Mouse (Mus musculus) spleen, adult 2 months (tissue): ENCODE data around the gene Hoxb5. TPM values are rescaled to one million over a fixed set of nuclear protein-coding genes. Genes with fewer than 3 reads are reported as not detected.
A peak's percentile ranks its signal among the peaks of the same experiment; 100 is the strongest.

ENCODE experiments used
- DNase-seq, 2 experiments: peaks; one replicate each; pipeline versions ENCODE4 v3.0.0 to v3.0.0-alpha.2; 2012 to 2021; ENCODE audit warnings: low spot score in 2 of 2, low read depth in 1 of 2
- H3K27ac ChIP-seq: fragments of 200-500 bp; 2 replicates; pipeline ENCODE4 v1.5.1; 2012; ENCODE audit warnings: low read length, inconsistent platforms; ENCODE audit not compliant: insufficient read depth
- H3K27me3 ChIP-seq: fragments of 200-500 bp; 2 replicates; pipeline ENCODE4 v1.6.1; 2012; ENCODE audit warnings: mild to moderate bottlenecking, moderate library complexity, low read length, inconsistent platforms; ENCODE audit not compliant: control insufficient read depth, insufficient read depth
- H3K36me3 ChIP-seq: fragments of 200-500 bp; 2 replicates; pipeline ENCODE4 v1.6.1; 2012; ENCODE audit warnings: mild to moderate bottlenecking, low read length, inconsistent platforms; ENCODE audit not compliant: control insufficient read depth, insufficient read depth
- H3K4me1 ChIP-seq: fragments of 200-500 bp; 2 replicates; pipeline ENCODE4 v1.6.1; 2011; ENCODE audit warnings: inconsistent platforms; ENCODE audit not compliant: control insufficient read depth, insufficient read depth, insufficient read length
- H3K4me3 ChIP-seq: fragments of 200-500 bp; 2 replicates; pipeline ENCODE4 v1.5.1; 2011; ENCODE audit warnings: mild to moderate bottlenecking, inconsistent platforms; ENCODE audit not compliant: insufficient read depth, insufficient read length; ENCODE audit errors: extremely low read depth
- CTCF ChIP-seq: fragments of 200-500 bp; IDR thresholded peaks from 2 replicates; pipeline ENCODE4 v1.5.1; 2011; ENCODE audit warnings: mild to moderate bottlenecking, inconsistent platforms; ENCODE audit not compliant: insufficient read depth, insufficient read length, insufficient replicate concordance; ENCODE audit errors: extremely low read depth
- POLR2A ChIP-seq: fragments of 200-500 bp; IDR thresholded peaks from 2 replicates; pipeline ENCODE4 v1.6.1; 2011; ENCODE audit warnings: low read depth, low read length, inconsistent platforms
- WGBS: fragments of 180-500 bp; shearing (Covaris S2); methylation state at CpG from one replicate; pipeline ENCODE4 v1.1.7; 2018; 5-methylcytosine and 5-hydroxymethylcytosine counted together
- polyA plus RNA-seq: library from polyadenylated mRNA; depleted of rRNA; stranded (reverse); fragments of >200 nt; gene quantifications from 2 replicates; pipeline ENCODE4 v1.2.3, GENCODE M21; 2012

Hoxb5 gene
- polyA plus RNA-seq, 1 experiment: 0.37 TPM

GRCm38 (mm10) chr11:96316696-96317607 is 13.8 kb downstream of the Hoxb5 start:
- Histone ChIP-seq H3K27ac (no peak overlapping the region), H3K36me3 (no peaks in the 10 kb centered on the region), H3K4me1 (peaks cover 8% of the 10 kb centered on the region), H3K4me3 (no peak overlapping the region), H3K27me3 (peaks cover 16% of the 10 kb centered on the region)
- TF ChIP-seq CTCF (no peak), POLR2A (no peak)
- WGBS: 84% methylated on average over 18 of the region's 18 CpGs
- DNase-seq: no peak

- no peak for TF ChIP-seq CTCF
- TF ChIP-seq POLR2A: no peak
- H3K27ac ChIP-seq: peak within 1 kb of the TSS; percentile 74
- H3K27me3 ChIP-seq: peaks cover 13% of the 10 kb centered on the region
- peaks cover 8% of the 10 kb centered on the region for H3K4me1 ChIP-seq
- peak within 1 kb of the TSS; percentile 63 for H3K4me3 ChIP-seq
- DNase-seq: no peak
- WGBS: 35% methylated on average over 28 of the region's 28 CpGs
- no peaks in the 10 kb centered on the region for H3K36me3 ChIP-seq
Observed at GRCm38 (mm10) chr11:96317608-96318367, 14.7 kb downstream of the Hoxb5 start, which contains the start of gene Hoxb4. Gene Hoxb4, plus strand, starts transcription at chr11:96318267.

- Histone ChIP-seq H3K36me3 (no peaks in the 10 kb centered on the region), H3K27ac (peak overlapping the region; percentile 74), H3K4me1 (peaks cover 8% of the 10 kb centered on the region), H3K27me3 (peaks cover 13% of the 10 kb centered on the region), H3K4me3 (peak overlapping the region; percentile 63)
- peak; percentile 30 to 68 for DNase-seq
- under 1% methylated on average over 45 of the region's 45 CpGs for WGBS
- TF ChIP-seq CTCF: no peak
- TF ChIP-seq POLR2A: peak; percentile 15; the same call in 1 of the 2 replicates
Observed at GRCm38 (mm10) chr11:96318368-96319070, 15.4 kb downstream of the Hoxb5 start.

- 1% methylated on average over 34 of the region's 34 CpGs for WGBS
- Histone ChIP-seq H3K27ac (no peak overlapping the region), H3K36me3 (no peaks in the 10 kb centered on the region), H3K27me3 (peaks cover 9% of the 10 kb centered on the region), H3K4me1 (peaks cover 5% of the 10 kb centered on the region), H3K4me3 (peak overlapping the region; percentile 63)
- DNase-seq: no peak
- TF ChIP-seq CTCF (no peak), POLR2A (no peak)
Observed at GRCm38 (mm10) chr11:96319071-96319902, 16.2 kb downstream of the Hoxb5 start.

GRCm38 (mm10) chr11:96319910-96320309 is 16.8 kb downstream of the Hoxb5 start:
- Histone ChIP-seq H3K27me3 (peaks cover 5% of the 10 kb centered on the region; the same call in 1 of the 2 replicates), H3K4me1 (peaks cover under 1% of the 10 kb centered on the region), H3K4me3 (peak overlapping the region; percentile 44), H3K36me3 (no peaks in the 10 kb centered on the region), H3K27ac (no peak overlapping the region)
- no peak for TF ChIP-seq POLR2A
- TF ChIP-seq CTCF: no peak
- DNase-seq: no peak
- 18% methylated on average over 29 of the region's 29 CpGs for whole genome bisulfite sequencing
